Mouse (Mus musculus) megakaryocyte, adult 5-6 weeks (primary cell): Measurements from ENCODE around the gene Smoc1. TPM values are rescaled to one million over a fixed set of nuclear protein-coding genes. Genes with fewer than 3 reads are reported as not detected.

ENCODE experiments used
- ATAC-seq: 2 replicates; pipeline ENCODE4 v1.8.0; 2016; ENCODE audit warnings: mild to moderate bottlenecking, inconsistent platforms; ENCODE audit not compliant: poor library complexity, severe bottlenecking
- total RNA-seq, 2 experiments: library from RNA; stranded (forward) in 1 of 2; stranded (reverse) in 1 of 2; fragments of 153-499, 151-499 nt in 1 of 2; fragments of 221-1000, 200-1000 nt in 1 of 2; gene quantifications; 2 replicates each; pipeline versions ENCODE4 v1.2.3 to v1.2.4; 2015 to 2017

The Smoc1 gene
- total RNA-seq, 2 experiments from 2014 or later: 0.18 to 0.25 TPM

- no peak for ATAC-seq
Observed at GRCm38 (mm10) chr12:81161282-81161681, 134.7 kb downstream of the Smoc1 start.

- ATAC-seq: no peak
Observed at GRCm38 (mm10) chr12:81163131-81163530, 136.5 kb downstream of the Smoc1 start.

GRCm38 (mm10) chr12:81163566-81163965, 137.0 kb downstream of the Smoc1 start:
- ATAC-seq: no peak

- ATAC-seq: no peak
Observed at GRCm38 (mm10) chr12:81166092-81166491, 139.5 kb downstream of the Smoc1 start.

GRCm38 (mm10) chr12:81166615-81167014, 140.0 kb downstream of the Smoc1 start:
- ATAC-seq: no peak

GRCm38 (mm10) chr12:81167142-81167541, 140.5 kb downstream of the Smoc1 start:
- no peak for ATAC-seq

GRCm38 (mm10) chr12:81168031-81168430, 141.4 kb downstream of the Smoc1 start:
- no peak for ATAC-seq

- no peak for ATAC-seq
Observed at GRCm38 (mm10) chr12:81168494-81168893, 141.9 kb downstream of the Smoc1 start.

GRCm38 (mm10) chr12:81170076-81170475, 143.5 kb downstream of the Smoc1 start:
- ATAC-seq: no peak

GRCm38 (mm10) chr12:81173011-81173410, 146.4 kb downstream of the Smoc1 start:
- no peak for ATAC-seq

- no peak for ATAC-seq
Observed at GRCm38 (mm10) chr12:81173893-81174292, 147.3 kb downstream of the Smoc1 start.

GRCm38 (mm10) chr12:81175252-81175651, 148.6 kb downstream of the Smoc1 start:
- no peak for ATAC-seq

GRCm38 (mm10) chr12:81182073-81182472, 155.5 kb downstream of the Smoc1 start:
- peak; percentile 82 for ATAC-seq

- ATAC-seq: no peak
Observed at GRCm38 (mm10) chr12:81184967-81185366, 158.4 kb downstream of the Smoc1 start.

- ATAC-seq: no peak
Observed at GRCm38 (mm10) chr12:81186081-81186480, 159.5 kb downstream of the Smoc1 start.

- no peak for ATAC-seq
Observed at GRCm38 (mm10) chr12:81186668-81187067, 160.1 kb downstream of the Smoc1 start.

- ATAC-seq: no peak
Observed at GRCm38 (mm10) chr12:81188423-81188822, 161.8 kb downstream of the Smoc1 start.

GRCm38 (mm10) chr12:81188996-81189395, 162.4 kb downstream of the Smoc1 start:
- ATAC-seq: no peak

- ATAC-seq: no peak
Observed at GRCm38 (mm10) chr12:81189636-81190035, 163.0 kb downstream of the Smoc1 start.

- ATAC-seq: no peak
Observed at GRCm38 (mm10) chr12:81193968-81194367, 167.4 kb downstream of the Smoc1 start.

GRCm38 (mm10) chr12:81197468-81198075, 171.0 kb downstream of the Smoc1 start:
- no peak for ATAC-seq

- no peak for ATAC-seq
Observed at GRCm38 (mm10) chr12:81199280-81199955, 172.8 kb downstream of the Smoc1 start.

- no peak for ATAC-seq
Observed at GRCm38 (mm10) chr12:81203226-81203625, 176.6 kb downstream of the Smoc1 start.
